Mouse (Mus musculus): ENCODE measurements around the gene Rims3. TPM values are rescaled to one million over a fixed set of nuclear protein-coding genes. Genes with fewer than 3 reads are reported as not detected.

Rims3 gene
- polyA plus RNA-seq, 1 experiment from 2014 or later = 1.8 TPM

Small RNA genes within 50 kb of the gene (microRNA-seq; reads per million reads assigned to microRNA genes)
- gene Gm23936 = not detected

Other genes with a start within 250 kb of the Rims3 start
- 47.3 and 47.5 TPM in 2 replicates for gene Cited4, start 188.2 kb upstream of the Rims3 start, polyA plus RNA-seq (2016; fragmentation: Nextera tagmentation; extraction: Ambion mirVana)
- gene Kcnq4, start 106.2 kb upstream of the Rims3 start, polyA plus RNA-seq (2016; fragmentation: Nextera tagmentation; extraction: Ambion mirVana) = 1.1 and 1.7 TPM in 2 replicates
- gene Nfyc, start 23.2 kb upstream of the Rims3 start, polyA plus RNA-seq (2016; fragmentation: Nextera tagmentation; extraction: Ambion mirVana) = 111 and 117 TPM in 2 replicates
- gene Exo5, start 70.2 kb downstream of the Rims3 start, polyA plus RNA-seq (2016; fragmentation: Nextera tagmentation; extraction: Ambion mirVana) = 14.8 and 25.8 TPM in 2 replicates
- gene Zfp69, start 96.9 kb downstream of the Rims3 start, polyA plus RNA-seq (2016; fragmentation: Nextera tagmentation; extraction: Ambion mirVana) = 13.7 and 15.7 TPM in 2 replicates
- 14.1 and 18.6 TPM in 2 replicates for gene Smap2, start 162.4 kb downstream of the Rims3 start, polyA plus RNA-seq (2016; fragmentation: Nextera tagmentation; extraction: Ambion mirVana)
- gene Col9a2, start 184.6 kb downstream of the Rims3 start, polyA plus RNA-seq (2016; fragmentation: Nextera tagmentation; extraction: Ambion mirVana) = 3.3 and 6.4 TPM in 2 replicates
- gene Zmpste24, start 243.4 kb downstream of the Rims3 start, polyA plus RNA-seq (2016; fragmentation: Nextera tagmentation; extraction: Ambion mirVana) = 31.3 and 33.3 TPM in 2 replicates